Mouse (Mus musculus): ENCODE data around the gene Fam122b. TPM values are rescaled to one million over a fixed set of nuclear protein-coding genes. Genes with fewer than 3 reads are reported as not detected.

Fam122b gene
- polyA plus RNA-seq (2012; rRNA removed): 7.2 and 8.2 TPM in 2 replicates

DNA sequence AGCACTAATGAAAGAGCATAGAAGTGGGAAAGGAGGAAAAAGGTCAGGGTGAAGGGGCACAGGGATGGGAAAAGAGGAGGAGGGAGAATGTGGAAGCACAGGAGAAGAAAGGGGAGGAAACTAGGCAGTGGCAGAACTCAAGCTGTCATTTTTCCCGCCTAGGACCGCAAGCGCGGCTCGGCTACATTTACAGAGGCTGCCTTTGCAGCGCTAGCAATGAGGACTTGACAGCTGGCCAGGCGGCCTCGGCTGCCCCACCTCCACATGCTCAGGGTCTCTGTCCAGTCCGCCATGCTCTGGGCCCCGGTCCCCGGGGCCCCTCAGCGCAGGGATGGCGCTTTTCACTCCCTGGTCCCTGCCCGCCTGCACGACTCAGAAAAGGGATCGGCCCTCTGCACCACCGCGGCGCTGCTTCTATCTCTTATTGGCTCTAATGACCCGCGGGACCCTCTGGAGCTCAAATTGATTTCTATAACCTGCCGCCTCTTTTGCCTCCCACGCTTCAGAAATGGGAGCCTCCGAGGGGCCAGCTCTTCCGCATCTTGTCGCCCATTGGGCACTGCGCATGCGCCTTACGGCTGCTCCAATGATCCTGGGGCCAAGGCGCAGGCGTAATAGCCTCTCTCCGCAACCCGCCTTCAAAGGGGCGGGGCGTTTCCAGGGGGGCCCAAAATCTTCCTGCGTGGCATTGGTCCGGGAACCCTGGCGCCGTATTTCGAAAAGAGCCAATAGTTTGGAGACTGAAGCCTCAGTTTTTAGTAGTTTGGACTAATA lies at the start of gene Fam122b:
Fam122b (minus strand) TSS at position 517 of the 774 bp plus-strand sequence.

DNA sequence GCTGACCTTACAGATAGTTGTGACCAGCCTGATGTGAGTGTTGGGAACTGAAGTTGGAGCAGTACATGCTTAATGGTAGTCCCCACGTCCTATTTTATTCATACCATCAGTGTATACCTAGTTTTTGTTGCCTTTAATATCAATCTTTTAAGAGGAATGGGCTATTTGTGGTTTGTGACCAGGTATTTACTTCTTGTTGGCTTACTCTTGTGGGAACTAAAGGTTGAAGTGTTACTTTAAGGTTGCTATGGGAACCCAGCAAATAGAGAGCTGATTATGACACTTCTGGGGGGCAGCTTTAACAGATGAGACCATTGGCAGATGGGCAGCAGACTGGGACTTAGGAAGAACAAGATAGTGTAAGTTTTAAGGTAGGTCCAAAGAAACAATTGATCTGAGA lies 3.5 kb upstream of the Fam122b start, which contains the start of gene Fam122c:
Fam122c (plus strand) TSS at position 301 of the 400 bp plus-strand sequence.

DNA sequence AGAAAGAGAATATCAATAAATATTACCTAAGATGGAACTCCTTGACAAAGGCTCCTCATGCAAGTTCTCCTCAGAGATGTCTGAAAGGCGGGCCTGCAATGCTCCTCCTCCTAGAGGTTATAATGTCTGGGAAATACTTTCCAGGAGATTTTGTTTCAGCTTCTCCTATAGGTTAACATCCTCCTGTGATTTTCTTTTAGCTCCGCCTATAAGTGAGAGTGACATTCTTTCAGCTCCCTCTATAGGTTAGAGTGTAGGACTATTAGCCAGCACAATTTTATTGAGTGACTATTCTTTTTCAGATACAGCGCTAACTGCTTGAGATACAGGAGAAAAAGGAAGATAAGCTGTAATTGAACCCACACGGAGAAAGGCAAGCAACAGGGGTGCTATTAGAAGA lies 29.6 kb downstream of the Fam122b start, which contains the start of gene Plac1:
Plac1 (minus strand) TSS at position 101 of the 400 bp plus-strand sequence.

Other genes starting within 250 kb of the Fam122b start
- 0.76 and 2.3 TPM in 2 replicates for gene Plac1, start 29.7 kb downstream of the Fam122b start, polyA plus RNA-seq (2012; rRNA removed)
- gene Fam122c, start 3.6 kb upstream of the Fam122b start, polyA plus RNA-seq (2012; rRNA removed): not detected in 2 replicates
- 17.9 and 19.5 TPM in 2 replicates for gene Mospd1, start 100.7 kb upstream of the Fam122b start, polyA plus RNA-seq (2012; rRNA removed)
- gene Etd, start 165.1 kb upstream of the Fam122b start, polyA plus RNA-seq (2012; rRNA removed): not detected in 2 replicates